Comparison of ENCODE assay signal across 8 mouse cellular contexts in the genomic region with DNA sequence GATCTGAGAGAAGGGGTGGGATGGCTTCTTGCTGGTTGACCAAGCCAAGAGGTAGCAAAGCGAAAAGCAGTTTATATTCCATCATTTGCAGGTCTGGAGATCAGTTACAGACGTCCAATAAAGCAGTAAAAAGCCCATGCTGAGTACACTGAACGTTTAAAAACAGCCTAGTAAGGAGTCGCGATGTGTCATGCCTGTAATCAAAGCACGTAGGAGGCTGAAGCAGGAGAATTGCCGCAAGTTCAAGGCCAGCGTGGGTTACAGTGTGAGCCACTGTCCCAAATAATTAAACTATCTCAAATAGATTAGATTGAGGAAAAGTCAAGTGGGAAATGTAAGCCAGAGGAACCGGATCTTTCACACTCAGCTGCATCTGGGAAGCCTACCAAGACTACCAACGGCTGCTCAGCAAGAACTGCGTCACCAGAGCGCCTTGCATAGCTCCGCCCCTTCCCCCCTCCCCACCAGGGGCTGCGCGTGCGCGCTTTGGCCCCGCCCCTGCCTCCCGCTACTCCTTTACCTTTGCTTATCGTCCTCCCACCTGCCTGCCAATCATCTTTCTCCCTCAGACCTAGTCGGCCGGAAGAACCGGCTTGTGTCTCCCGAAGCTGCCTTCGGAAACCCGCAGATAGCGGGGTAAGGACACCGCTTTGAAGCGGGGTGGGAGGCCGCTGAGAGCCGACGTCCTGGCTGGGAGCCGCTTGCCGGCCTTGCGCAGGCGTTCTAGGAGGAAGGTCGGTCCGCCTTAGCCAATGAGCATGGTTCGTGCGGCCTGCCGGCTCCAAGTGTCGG. TPM values are rescaled to one million over a fixed set of nuclear protein-coding genes. Genes with fewer than 3 reads are reported as not detected.
DNase-seq lines count a peak whose midpoint lies in the region; ATAC-seq and TF ChIP-seq lines count a peak whose summit lies in the region.

Gene Tcaim (plus strand): TSS at position 487 of the 792 bp plus-strand sequence.

- peak within 1 kb of the TSS; percentile 83 for H3K9ac ChIP-seq in ES-E14 (ENCODE audit: insufficient read depth, low read depth, low read length, poor library complexity, severe bottlenecking)
- peak within 1 kb of the TSS; percentile 75 for H3K9ac ChIP-seq in forebrain, embryonic 15.5 days (replicated peaks)

- H3K27ac ChIP-seq in ES-E14 (ENCODE audit: insufficient read depth, low read depth, low read length, poor library complexity, severe bottlenecking): 0 out of 2 replicates have a peak within 1 kb of the TSS, but pooled peaks have one; percentile 27
- H3K27ac ChIP-seq in forebrain, embryonic 15.5 days (replicated peaks): peak within 1 kb of the TSS; percentile 93

- peak within 1 kb of the TSS; percentile 85 to 100 for H3K4me3 ChIP-seq in ES-E14 (ENCODE audit: insufficient read depth in 1 of 2, low read depth in 1 of 2, low read length in 2 of 2, poor library complexity in 1 of 2, severe bottlenecking in 1 of 2)
- peak within 1 kb of the TSS; percentile 69 for H3K4me3 ChIP-seq in forebrain, embryonic 15.5 days
- peak within 1 kb of the TSS; percentile 77 for H3K4me3 ChIP-seq in lung, adult 2 months (replicated peaks; ENCODE audit: extremely low read depth, low read depth, low read length)

- intact Hi-C loops in heart, postnatal 25 days (cut with DNase I): loop anchor here (5.0 kb wide), 1 partner anchor 57 kb away; no protein-coding TSS in a partner anchor

- WGBS in forebrain, embryonic 15.5 days: 7% methylated on average over 42 of the region's 42 CpGs
- WGBS in lung, adult 2 months: 6% methylated on average over 42 of the region's 42 CpGs

- no peaks in the 10 kb centered on the region for H3K9me3 ChIP-seq in ES-E14 (ENCODE audit: control insufficient read depth, insufficient read depth, low read depth, low read length)
- no peaks in the 10 kb centered on the region for H3K9me3 ChIP-seq in forebrain, embryonic 15.5 days

- H3K27me3 ChIP-seq in forebrain, embryonic 15.5 days: no peaks in the 10 kb centered on the region

- no peaks in the 10 kb centered on the region for H3K36me3 ChIP-seq in ES-E14 (ENCODE audit: control insufficient read depth, insufficient read depth, low read length, poor library complexity, severe bottlenecking)
- H3K36me3 ChIP-seq in forebrain, embryonic 15.5 days: no peaks in the 10 kb centered on the region

- ATAC-seq in forebrain, embryonic 15.5 days (replicated peaks): peak; percentile 98
- ATAC-seq in neutrophil, adult 5-6 weeks (ENCODE audit: extremely low read depth, insufficient number of reproducible peaks, low FRiP score, poor library complexity, severe bottlenecking): peak; percentile 90

- TF ChIP-seq CTCF in lung, adult 2 months (IDR thresholded peaks at IDR 0.05; ENCODE audit: insufficient read depth, low read length): no peak

- TF ChIP-seq POLR2A in lung, adult 2 months (IDR thresholded peaks at IDR 0.05; ENCODE audit: borderline replicate concordance, extremely low read depth, low read depth, low read length): peak; percentile 68; the same call in 1 of the 2 replicates

- H3K4me1 ChIP-seq in ES-E14 (ENCODE audit: control insufficient read depth in 2 of 2, insufficient read depth in 2 of 2, low read length in 2 of 2, poor library complexity in 1 of 2): peaks cover 2 to 4% of the 10 kb centered on the region in 2 experiments; a peak in 2 of 4 replicates
- peaks cover 11% of the 10 kb centered on the region for H3K4me1 ChIP-seq in forebrain, embryonic 15.5 days
- 0 out of 2 replicates have a peak, but pooled peaks cover 5% of the 10 kb centered on the region for H3K4me1 ChIP-seq in lung, adult 2 months (ENCODE audit: control insufficient read depth, insufficient read depth, low read length)

- peak; percentile 87 for DNase-seq in ES-E14 (ENCODE audit: low read depth, low spot score)
- peak; percentile 93 for DNase-seq in cerebellum, adult 11-12 months
- DNase-seq in heart, postnatal 25 days (ENCODE audit: low spot score): peak; percentile 85
- peak; percentile 89 to 95 for DNase-seq in layer of hippocampus, adult 18-20 months (ENCODE audit: low spot score in 2 of 2)
- peak; percentile 91 for DNase-seq in lung, adult 2 months
- peak; percentile 89 to 92 for DNase-seq in thymus, adult 18-20 months

- in situ Hi-C loops in ES-E14 (cut with MboI; ENCODE audit: low sequenced_read_pairs in 2 of 2, unreplicated experiment in 2 of 2): no loop called here

- H3K4me2 ChIP-seq in forebrain, embryonic 15.5 days (replicated peaks): peak within 1 kb of the TSS; percentile 62

TF ChIP-seq in ES-E14, 5 proteins besides CTCF, POLR2A, EP300 and RAD21:
- TF ChIP-seq ZNF384 (IDR thresholded peaks at IDR 0.05; ENCODE audit: low read depth, low read length) (no peak), ZC3H11A (IDR thresholded peaks at IDR 0.05; ENCODE audit: borderline replicate concordance, low read depth, low read length) (no peak), MAFK (IDR thresholded peaks at IDR 0.05; ENCODE audit: insufficient read depth, low read depth, low read length) (0 out of 2 replicates have a peak, but pooled peaks have one; percentile 20), CHD2 (IDR thresholded peaks at IDR 0.05; ENCODE audit: low read depth, low read length) (no peak), HCFC1 (IDR thresholded peaks at IDR 0.05; ENCODE audit: borderline replicate concordance, insufficient read depth, low read length) (no peak)

RNA-seq across cellular contexts. Expression of gene Tcaim, which starts in this region (rescaled TPM):
- 3.4 and 4.5 TPM in 2 replicates for total RNA-seq in ES-E14 (2012; rRNA removed)
- polyA plus RNA-seq in forebrain, embryonic 15.5 days (2015; fragmentation: Nextera tagmentation; extraction: Ambion mirVana): 7.4 and 7.7 TPM in 2 replicates
- 10 to 100 TPM; 49.6 to 50.8 TPM for total RNA-seq in heart, postnatal 25 days (2021)
- total RNA-seq in layer of hippocampus, adult 18-20 months (2021): 10 to 100 TPM; 20.2 to 22.0 TPM
- polyA plus RNA-seq in lung, adult 2 months (2012; rRNA removed): 2.8 and 3.9 TPM in 2 replicates
- total RNA-seq in neutrophil, adult 5-6 weeks (2017): 16.3 and 20.8 TPM in 2 replicates

Comparison
In these comparisons a context has a peak if more than half of its experiments do, and no peak if none do; other contexts are left out.
1. Peak in every context shown above with its lines: DNase-seq, ATAC-seq, H3K4me3 ChIP-seq and H3K27ac ChIP-seq.